14 mouse cellular contexts compared by ENCODE assay signal in the genomic region with DNA sequence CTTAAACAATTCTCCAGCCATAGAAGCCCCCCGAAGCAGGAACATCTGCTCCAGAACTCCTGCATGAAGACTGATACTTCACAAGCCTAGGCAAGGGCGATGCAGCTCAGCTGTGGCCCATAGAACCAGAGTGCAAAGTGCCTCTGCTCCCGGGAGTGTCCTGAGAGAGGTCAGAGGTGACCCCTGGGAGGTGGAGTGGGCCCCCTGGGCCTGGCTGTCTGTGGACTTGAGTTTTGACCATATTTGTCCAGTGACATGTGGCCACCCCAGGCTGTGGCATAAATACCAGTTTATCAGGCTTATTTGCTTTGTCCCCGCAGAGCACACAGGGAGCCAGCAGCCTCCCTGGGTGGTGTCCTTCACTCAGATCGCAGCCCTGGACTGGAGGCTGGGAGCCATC.
"Had no signal": no experiment of that assay in that cellular context is flagged by ENCODE, and none has a peak within 500 bp of the region (broad histone marks: within the 10 kb centered on the region; RNA-seq: fewer than 3 reads in every experiment).

No protein-coding gene starts in this region.

- H3K27me3 ChIP-seq: intestine, embryonic 15.5 days; limb, embryonic 13.5 days; neural tube, embryonic 13.5 days; stomach, embryonic 15.5 days had no signal

- H3K4me1 ChIP-seq: limb, embryonic 13.5 days; neural tube, embryonic 13.5 days had no signal

- H3K36me3 ChIP-seq: intestine, embryonic 15.5 days; limb, embryonic 13.5 days; neural tube, embryonic 13.5 days; stomach, embryonic 15.5 days had no signal

- H3K4me3 ChIP-seq: intestine, embryonic 15.5 days; layer of hippocampus, adult 2 months; limb, embryonic 13.5 days; midbrain, embryonic 10.5 days; neural tube, embryonic 13.5 days; stomach, embryonic 15.5 days had no signal

- ATAC-seq: intestine, embryonic 15.5 days; midbrain, embryonic 16.5 days had no signal

- DNase-seq: kidney, postnatal 10 days; kidney, postnatal 4 days; left cerebral cortex, postnatal 4 days; lung, adult 18-20 months; right cerebral cortex, postnatal 14 days; thymus, adult 2 months; thymus, postnatal 25 days had no signal

- H3K9me3 ChIP-seq: intestine, embryonic 15.5 days; limb, embryonic 13.5 days; midbrain, embryonic 10.5 days; neural tube, embryonic 13.5 days; stomach, embryonic 15.5 days had no signal

- H3K4me2 ChIP-seq: intestine, embryonic 15.5 days; limb, embryonic 13.5 days; neural tube, embryonic 13.5 days; stomach, embryonic 15.5 days had no signal

- H3K9ac ChIP-seq: intestine, embryonic 15.5 days; limb, embryonic 13.5 days; neural tube, embryonic 13.5 days; stomach, embryonic 15.5 days had no signal

- H3K27ac ChIP-seq: intestine, embryonic 15.5 days; layer of hippocampus, adult 2 months; limb, embryonic 13.5 days; midbrain, embryonic 10.5 days; neural tube, embryonic 13.5 days; stomach, embryonic 15.5 days had no signal
